Mouse (Mus musculus) left cerebral cortex, postnatal 25 days (tissue): ENCODE results near the gene Olfr776. TPM values are rescaled to one million over a fixed set of nuclear protein-coding genes. Genes with fewer than 3 reads are reported as not detected.
"Not testable (repeated sequence)": the region's sequence is repeated elsewhere in the genome, so short reads cannot be mapped to it uniquely, and the experiment has no call there.

Source experiments
- DNase-seq, 2 experiments: peaks; one replicate each; pipeline ENCODE4 v3.0.0; 2022; ENCODE audit warnings: low spot score in 2 of 2, mixed read lengths in 1 of 2
- intact Hi-C: fragments of 180-260 bp; cut with DNase I; formaldehyde crosslinking; loops from one replicate; pipeline ENCODE4 v1.15.1; 2025
- total RNA-seq, 2 experiments: library from RNA; stranded (reverse); gene quantifications; 2 replicates each; pipeline ENCODE4 v1.2.3; 2021

The Olfr776 gene
- not detected for total RNA-seq

GRCm38 (mm10) chr10:129258827-129259226 lies at the start of gene Olfr776:
Gene Olfr776 (plus strand): TSS chr10:129259127.
- no peak for DNase-seq
- intact Hi-C loops: no loop called here

GRCm38 (mm10) chr10:129230737-129231136 lies 28.2 kb upstream of the Olfr776 start:
- intact Hi-C loops: no loop called here
- peak in 1 of 2 experiments; percentile 55 for DNase-seq

GRCm38 (mm10) chr10:129235904-129236303 lies 23.0 kb upstream of the Olfr776 start, which contains the start of gene Olfr774:
Gene Olfr774 (plus strand): TSS chr10:129236204.
- no peak for DNase-seq
- intact Hi-C loops: no loop called here

GRCm38 (mm10) chr10:129248112-129248511 lies 10.8 kb upstream of the Olfr776 start, which contains the start of gene Olfr775:
Gene Olfr775 (plus strand): TSS chr10:129248412.
- DNase-seq: no peak
- intact Hi-C loops: no loop called here

- no peak for DNase-seq
Measured at GRCm38 (mm10) chr10:129271081-129271535, 12.2 kb downstream of the Olfr776 start, which contains the start of gene Olfr777. Gene Olfr777 (minus strand): TSS chr10:129271485.

GRCm38 (mm10) chr10:129312973-129313372 lies 54.0 kb downstream of the Olfr776 start:
- intact Hi-C loops, DNase-seq: not testable (repeated sequence)

More at GRCm38 (mm10) chr10:129271081-129271535, 12.2 kb downstream of the Olfr776 start, which contains the start of gene Olfr777:
- intact Hi-C loops: no loop called here

- DNase-seq, intact Hi-C loops: not testable (repeated sequence)
Measured at GRCm38 (mm10) chr10:129313521-129313920, 54.6 kb downstream of the Olfr776 start.

Other genes with a start within 250 kb of the Olfr776 start
- gene Olfr763, start 248.3 kb upstream of the Olfr776 start, total RNA-seq: not detected
- not detected for gene Olfr764-ps1, start 219.2 kb upstream of the Olfr776 start, total RNA-seq
- gene Olfr765, start 209.1 kb upstream of the Olfr776 start, total RNA-seq: not detected
- not detected for gene Olfr766-ps1, start 190.2 kb upstream of the Olfr776 start, total RNA-seq
- not detected for gene Olfr767, start 176.2 kb upstream of the Olfr776 start, total RNA-seq
- not detected for gene Olfr768, start 159.8 kb upstream of the Olfr776 start, total RNA-seq
- gene Olfr769, start 141.3 kb upstream of the Olfr776 start, total RNA-seq: not detected
- gene Olfr770, start 120.1 kb upstream of the Olfr776 start, total RNA-seq: not detected
- gene Olfr771, start 94.4 kb upstream of the Olfr776 start, total RNA-seq: not detected
- not detected for gene Olfr772, start 81.2 kb upstream of the Olfr776 start, total RNA-seq
- gene Olfr773, start 71.7 kb upstream of the Olfr776 start, total RNA-seq: not detected
- not detected for gene Olfr774, start 22.9 kb upstream of the Olfr776 start, total RNA-seq
- not detected for gene Olfr775, start 10.7 kb upstream of the Olfr776 start, total RNA-seq
- not detected for gene Olfr777, start 12.4 kb downstream of the Olfr776 start, total RNA-seq
- gene Olfr780, start 59.0 kb downstream of the Olfr776 start, total RNA-seq: not detected
- not detected for gene Olfr781, start 69.7 kb downstream of the Olfr776 start, total RNA-seq
- not detected for gene Olfr782, start 89.7 kb downstream of the Olfr776 start, total RNA-seq
- under 1 TPM in 1 of 2 experiments, not detected in 1; 0.23 TPM for gene Olfr784, start 125.0 kb downstream of the Olfr776 start, total RNA-seq
- not detected for gene Olfr785, start 146.3 kb downstream of the Olfr776 start, total RNA-seq
- gene Olfr786, start 168.2 kb downstream of the Olfr776 start, total RNA-seq: not detected
- not detected for gene Olfr787, start 202.7 kb downstream of the Olfr776 start, total RNA-seq
- gene Olfr788, start 211.9 kb downstream of the Olfr776 start, total RNA-seq: not detected
- not detected for gene Olfr789, start 225.6 kb downstream of the Olfr776 start, total RNA-seq
- not detected for gene Olfr790, start 239.4 kb downstream of the Olfr776 start, total RNA-seq